Mouse (Mus musculus) CH12.LX (cell line): ENCODE measurements at regions not wholly inside any gene's neighbourhood (a gene's known extent, or its start where the extent isn't known, plus 50 kb on each side); places are given as distances from the start of the nearest gene placed in this dataset.

ENCODE experiments used
- JUND ChIP-seq: conservative IDR thresholded peaks from 2 replicates; pipeline ENCODE4 v1.6.1; 2011; ENCODE audit warnings: low read depth, low read length, improper control_type of control experiment
- POLR2A ChIP-seq: IDR thresholded peaks from 2 replicates; pipeline ENCODE4 v1.6.1; 2011; ENCODE audit warnings: low read depth, mild to moderate bottlenecking, improper control_type of control experiment, low read length

DNA sequence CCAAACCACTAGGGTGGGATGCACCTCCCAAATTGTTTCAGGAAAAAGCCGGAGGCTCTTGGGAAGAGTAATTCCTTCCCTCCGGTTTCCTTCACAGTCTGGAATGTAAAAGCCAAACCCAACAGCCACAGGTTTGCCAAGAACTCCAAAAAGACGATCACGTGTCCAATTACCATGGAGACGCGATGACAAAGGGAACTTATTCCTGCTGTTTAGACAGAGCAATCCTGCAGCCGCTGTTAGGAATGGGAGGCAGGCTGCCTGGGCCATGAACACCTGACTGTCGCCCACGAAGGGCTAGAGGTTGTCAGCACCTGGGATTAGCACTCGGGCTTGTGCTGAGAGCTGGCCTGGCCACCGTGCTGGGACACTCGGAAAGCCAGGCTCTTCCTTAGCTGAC, 175.8 kb downstream of the Shq1 start:
- TF ChIP-seq POLR2A (no peak), JUND (no peak)
